Mouse (Mus musculus) MEL (cell line): ENCODE measurements around the gene Fn1. TPM values are rescaled to one million over a fixed set of nuclear protein-coding genes. Genes with fewer than 3 reads are reported as not detected.

Experiments
- DNase-seq: peaks from one replicate; pipeline ENCODE4 v3.0.0; 2011; ENCODE audit warnings: low read depth, low spot score
- H3K27ac ChIP-seq: 2 replicates; pipeline ENCODE4 v1.5.1; 2012; ENCODE audit warnings: low read depth, mild to moderate bottlenecking, control low read depth, low read length, moderate library complexity; ENCODE audit not compliant: control insufficient read depth
- H3K27me3 ChIP-seq, 2 experiments: fragments of 150-350 bp in 1 of 2; sonication (generic) in 1 of 2; 2 replicates each; pipeline ENCODE4 v1.6.1; 2012; ENCODE audit warnings: low read length in 2 of 2, mild to moderate bottlenecking in 2 of 2, improper control_type of control experiment in 1 of 2, moderate library complexity in 1 of 2; ENCODE audit not compliant: insufficient read depth in 2 of 2, control insufficient read depth in 1 of 2
- H3K36me3 ChIP-seq, 2 experiments: 2 replicates each; pipeline ENCODE4 v1.6.1; 2012 to 2014; ENCODE audit warnings: low read length in 2 of 2, improper control_type of control experiment in 1 of 2, inconsistent platforms in 1 of 2, mild to moderate bottlenecking in 1 of 2; ENCODE audit not compliant: insufficient read depth in 2 of 2, control insufficient read depth in 1 of 2
- H3K4me1 ChIP-seq, 2 experiments: fragments of 150-350 bp in 1 of 2; sonication (generic) in 1 of 2; 2 replicates each; pipeline ENCODE4 v1.6.1; 2012; ENCODE audit warnings: low read length in 2 of 2, improper control_type of control experiment in 1 of 2, mild to moderate bottlenecking in 1 of 2; ENCODE audit not compliant: insufficient read depth in 2 of 2, control insufficient read depth in 1 of 2
- H3K4me3 ChIP-seq, 2 experiments: fragments of 150-350 bp in 1 of 2; sonication (generic) in 1 of 2; 2 replicates each; pipeline ENCODE4 v1.5.1; 2012; ENCODE audit warnings: low read depth in 2 of 2, low read length in 2 of 2, mild to moderate bottlenecking in 2 of 2, moderate library complexity in 2 of 2, control low read depth in 1 of 2, improper control_type of control experiment in 1 of 2; ENCODE audit not compliant: control insufficient read depth in 1 of 2, insufficient read depth in 1 of 2
- H3K79me2 ChIP-seq: 2 replicates; pipeline ENCODE4 v1.6.1; 2012; ENCODE audit warnings: mild to moderate bottlenecking, low read length, moderate library complexity; ENCODE audit not compliant: control insufficient read depth, poor library complexity, insufficient read depth
- H3K9ac ChIP-seq: 2 replicates; pipeline ENCODE4 v1.6.1; 2012; ENCODE audit warnings: low read depth, mild to moderate bottlenecking, control low read depth, low read length, moderate library complexity; ENCODE audit not compliant: control insufficient read depth, poor library complexity, severe bottlenecking
- H3K9me3 ChIP-seq: fragments of 150-350 bp; sonication (generic); replicated peaks from 2 replicates; pipeline ENCODE4 v1.6.1; 2012; ENCODE audit warnings: mild to moderate bottlenecking, low read length, improper control_type of control experiment, moderate library complexity; ENCODE audit not compliant: insufficient read depth
- BHLHE40 ChIP-seq: IDR thresholded peaks from 2 replicates; pipeline ENCODE4 v1.6.1; 2012; ENCODE audit warnings: low read depth, mild to moderate bottlenecking, inconsistent platforms, low read length, improper control_type of control experiment, borderline replicate concordance
- CHD2 ChIP-seq: IDR thresholded peaks from 2 replicates; pipeline ENCODE4 v1.6.1; 2011; ENCODE audit warnings: low read length, improper control_type of control experiment
- CTCF ChIP-seq, 3 experiments: IDR thresholded peaks in 2 of 3; conservative IDR thresholded peaks in 1 of 3; 2 replicates each; pipeline ENCODE4 v1.5.1; 2011 to 2012; ENCODE audit warnings: low read length in 3 of 3, low read depth in 2 of 3, mild to moderate bottlenecking in 2 of 3, improper control_type of control experiment in 1 of 3, inconsistent platforms in 1 of 3, mixed read lengths in 1 of 3, moderate library complexity in 1 of 3; ENCODE audit not compliant: control insufficient read depth in 1 of 3, insufficient read depth in 1 of 3, poor library complexity in 1 of 3, severe bottlenecking in 1 of 3
- E2F4 ChIP-seq: IDR thresholded peaks from 2 replicates; pipeline ENCODE4 v1.6.1; 2011; ENCODE audit warnings: low read depth, low read length, improper control_type of control experiment, borderline replicate concordance
- EP300 ChIP-seq, 2 experiments: IDR thresholded peaks; 2 replicates each; pipeline ENCODE4 v1.6.1; 2011; ENCODE audit warnings: improper control_type of control experiment in 2 of 2, low read length in 2 of 2, low read depth in 1 of 2, mild to moderate bottlenecking in 1 of 2
- GATA1 ChIP-seq: IDR thresholded peaks from 2 replicates; pipeline ENCODE4 v1.6.1; 2011; ENCODE audit warnings: low read depth, low read length, improper control_type of control experiment
- HCFC1 ChIP-seq: IDR thresholded peaks from 2 replicates; pipeline ENCODE4 v1.6.1; 2012; ENCODE audit warnings: low read depth, mild to moderate bottlenecking, inconsistent platforms, low read length, improper control_type of control experiment, moderate library complexity
- JUND ChIP-seq: IDR thresholded peaks from 2 replicates; pipeline ENCODE4 v1.6.1; 2011; ENCODE audit warnings: low read depth, mild to moderate bottlenecking, improper control_type of control experiment, low read length
- MEF2A ChIP-seq: IDR thresholded peaks from 2 replicates; pipeline ENCODE4 v1.6.1; 2014; ENCODE audit warnings: low read depth, mild to moderate bottlenecking, inconsistent platforms, low read length, improper control_type of control experiment; ENCODE audit not compliant: poor library complexity, insufficient replicate concordance, severe bottlenecking; ENCODE audit errors: extremely low read depth
- MYC ChIP-seq: IDR thresholded peaks from 2 replicates; pipeline ENCODE4 v1.6.1; 2011; ENCODE audit warnings: low read depth, mild to moderate bottlenecking, low read length, improper control_type of control experiment, moderate library complexity
- POLR2A ChIP-seq, 2 experiments: IDR thresholded peaks; 2 replicates each; pipeline ENCODE4 v1.6.1; 2011 to 2012; ENCODE audit warnings: low read length in 2 of 2, mild to moderate bottlenecking in 2 of 2, control low read depth in 1 of 2, improper control_type of control experiment in 1 of 2, low read depth in 1 of 2, moderate library complexity in 1 of 2; ENCODE audit not compliant: control insufficient read depth in 1 of 2, insufficient read depth in 1 of 2, poor library complexity in 1 of 2
- SIN3A ChIP-seq: IDR thresholded peaks from 2 replicates; pipeline ENCODE4 v1.6.1; 2012; ENCODE audit warnings: low read length, improper control_type of control experiment, inconsistent platforms
- USF1 ChIP-seq: IDR thresholded peaks from 2 replicates; pipeline ENCODE4 v1.6.1; 2014; ENCODE audit warnings: low read depth, mild to moderate bottlenecking, inconsistent platforms, low read length, improper control_type of control experiment, moderate library complexity
- USF2 ChIP-seq, 2 experiments: IDR thresholded peaks; 2 replicates each; pipeline ENCODE4 v1.6.1; 2011 to 2012; ENCODE audit warnings: improper control_type of control experiment in 2 of 2, low read length in 2 of 2, borderline replicate concordance in 1 of 2, inconsistent platforms in 1 of 2, low read depth in 1 of 2, mild to moderate bottlenecking in 1 of 2; ENCODE audit not compliant: insufficient read depth in 1 of 2
- ZNF384 ChIP-seq: IDR thresholded peaks from 2 replicates; pipeline ENCODE4 v1.6.1; 2012; ENCODE audit warnings: low read depth, mild to moderate bottlenecking, inconsistent platforms, low read length, improper control_type of control experiment
- polyA plus RNA-seq, 2 experiments: library from polyadenylated mRNA; stranded (reverse) in 1 of 2; unstranded in 1 of 2; fragments of >175 nt in 1 of 2; fragments of >200 nt in 1 of 2; gene quantifications; 2 replicates each; pipeline versions ENCODE4 v1.2.1 to v1.2.4; 2012; ENCODE audit warnings: low replicate concordance in 2 of 2, low read depth in 1 of 2; ENCODE audit not compliant: insufficient read length in 2 of 2, insufficient read depth in 1 of 2, missing spikeins in 1 of 2
- total RNA-seq: library from RNA; depleted of rRNA; stranded (reverse); fragments of 300-350 nt; gene quantifications from 2 replicates; pipeline ENCODE4 v1.2.3, GENCODE M21; 2012

Fn1 gene
- total and polyA plus RNA-seq, 3 experiments = 0.56 TPM; not detected in 2

- no peak overlapping the region for H3K4me3 ChIP-seq
- H3K9ac ChIP-seq = no peak overlapping the region
- H3K27me3 ChIP-seq = no peaks in the 10 kb centered on the region
- no peaks in the 10 kb centered on the region for H3K79me2 ChIP-seq
- DNase-seq = no peak
- no peaks in the 10 kb centered on the region for H3K36me3 ChIP-seq
- no peaks in the 10 kb centered on the region for H3K4me1 ChIP-seq
- TF ChIP-seq CHD2 (no peak), USF2 (IDR thresholded peaks at IDR 0.05; ENCODE audit: borderline replicate concordance in 1 of 2, insufficient read depth in 1 of 2, low read depth in 1 of 2, low read length in 2 of 2) (no peak), HCFC1 (no peak), MEF2A (no peak), E2F4 (no peak), POLR2A (IDR thresholded peaks at IDR 0.05; ENCODE audit: control insufficient read depth in 1 of 2, insufficient read depth in 1 of 2, low read depth in 1 of 2, low read length in 2 of 2, poor library complexity in 1 of 2) (no peak), SIN3A (no peak), USF1 (no peak), EP300 (IDR thresholded peaks at IDR 0.05; ENCODE audit: low read depth in 1 of 2, low read length in 2 of 2) (no peak), JUND (no peak), BHLHE40 (no peak)
- H3K27ac ChIP-seq = no peak overlapping the region
- H3K9me3 ChIP-seq = no peaks in the 10 kb centered on the region
Measured at GRCm38 (mm10) chr1:71631811-71632210, 21.2 kb downstream of the Fn1 start.

GRCm38 (mm10) chr1:71630243-71630642 lies 22.8 kb downstream of the Fn1 start:
- no peaks in the 10 kb centered on the region for H3K27me3 ChIP-seq
- H3K27ac ChIP-seq = no peak overlapping the region
- H3K9ac ChIP-seq = no peak overlapping the region
- no peaks in the 10 kb centered on the region for H3K9me3 ChIP-seq
- no peaks in the 10 kb centered on the region for H3K4me1 ChIP-seq
- no peaks in the 10 kb centered on the region for H3K36me3 ChIP-seq
- no peaks in the 10 kb centered on the region for H3K79me2 ChIP-seq
- no peak overlapping the region for H3K4me3 ChIP-seq
- no peak for TF ChIP-seq MYC
- TF ChIP-seq ZNF384 = no peak
- no peak for TF ChIP-seq GATA1
- no peak for TF ChIP-seq MEF2A
- no peak for TF ChIP-seq HCFC1
- no peak for TF ChIP-seq CTCF (IDR thresholded peaks at IDR 0.05 in 2 of 3, conservative IDR thresholded peaks at IDR 0.05 in 1 of 3; ENCODE audit: control insufficient read depth in 1 of 3, insufficient read depth in 1 of 3, low read depth in 2 of 3, low read length in 3 of 3, poor library complexity in 1 of 3, severe bottlenecking in 1 of 3)
- DNase-seq = no peak
